Mouse (Mus musculus) hindbrain, embryonic 11.5 days (tissue): ENCODE data around the gene Map2k2. TPM values are rescaled to one million over a fixed set of nuclear protein-coding genes. Genes with fewer than 3 reads are reported as not detected.
A peak's percentile ranks its signal among the peaks of the same experiment; 100 is the strongest.
"Not testable (repeated sequence)": the region's sequence is repeated elsewhere in the genome, so short reads cannot be mapped to it uniquely, and the experiment has no call there.

Experiments
- ATAC-seq: fragments of 200-750 bp; cut with Nextera tagmentation; 2 replicates; pipeline ENCODE4 v1.8.0; 2017; ENCODE audit warnings: mild to moderate bottlenecking, moderate TSS enrichment, moderate library complexity; ENCODE audit not compliant: low FRiP score
- DNase-seq: peaks from one replicate; pipeline ENCODE4 v3.0.0-alpha.2; 2015; ENCODE audit warnings: low spot score
- H3K27ac ChIP-seq: fragments of 300-500 bp; sonication (generic); 2 replicates; pipeline ENCODE4 v1.5.1; 2014; ENCODE audit warnings: mild to moderate bottlenecking, low read depth, low read length
- H3K27me3 ChIP-seq: fragments of 300-500 bp; sonication (generic); 2 replicates; pipeline ENCODE4 v1.6.1; 2014; ENCODE audit warnings: mild to moderate bottlenecking, low read length, moderate library complexity, mixed read lengths; ENCODE audit not compliant: control insufficient read depth, insufficient read depth
- H3K36me3 ChIP-seq: fragments of 300-500 bp; sonication (generic); 2 replicates; pipeline ENCODE4 v1.6.1; 2014; ENCODE audit warnings: mild to moderate bottlenecking, low read length, moderate library complexity, mixed read lengths; ENCODE audit not compliant: control insufficient read depth, insufficient read depth
- H3K4me1 ChIP-seq: fragments of 300-500 bp; sonication (generic); replicated peaks from 2 replicates; pipeline ENCODE4 v1.6.1; 2014; ENCODE audit warnings: low read length, mixed read lengths; ENCODE audit not compliant: control insufficient read depth, insufficient read depth
- H3K4me2 ChIP-seq: fragments of 300-500 bp; sonication (generic); replicated peaks from 2 replicates; pipeline ENCODE4 v1.6.1; 2014; ENCODE audit warnings: mild to moderate bottlenecking, low read depth, low read length
- H3K4me3 ChIP-seq: fragments of 300-500 bp; sonication (generic); 2 replicates; pipeline ENCODE4 v1.5.1; 2014; ENCODE audit warnings: low read depth, low read length
- H3K9ac ChIP-seq: fragments of 300-500 bp; sonication (generic); 2 replicates; pipeline ENCODE4 v1.6.1; 2014; ENCODE audit warnings: low read depth, low read length
- H3K9me3 ChIP-seq: fragments of 300-500 bp; sonication (generic); 2 replicates; pipeline ENCODE4 v1.6.1; 2016; ENCODE audit warnings: low read length; ENCODE audit not compliant: control insufficient read depth
- WGBS: fragments of 180-500 bp; shearing (Covaris S2); extraction: QIAGEN DNeasy Blood & Tissue Kit; methylation state at CpG from one replicate; pipeline ENCODE4 v1.1.7; 2014; 5-methylcytosine and 5-hydroxymethylcytosine counted together
- polyA plus RNA-seq: library from polyadenylated mRNA; unstranded; fragments of >200 nt; fragmentation: Nextera tagmentation; extraction: Ambion mirVana; gene quantifications from 2 replicates; pipeline ENCODE4 v1.2.1, GENCODE M21; 2014

Map2k2 gene
- polyA plus RNA-seq, 1 experiment from 2014 or later: 201 TPM

DNA sequence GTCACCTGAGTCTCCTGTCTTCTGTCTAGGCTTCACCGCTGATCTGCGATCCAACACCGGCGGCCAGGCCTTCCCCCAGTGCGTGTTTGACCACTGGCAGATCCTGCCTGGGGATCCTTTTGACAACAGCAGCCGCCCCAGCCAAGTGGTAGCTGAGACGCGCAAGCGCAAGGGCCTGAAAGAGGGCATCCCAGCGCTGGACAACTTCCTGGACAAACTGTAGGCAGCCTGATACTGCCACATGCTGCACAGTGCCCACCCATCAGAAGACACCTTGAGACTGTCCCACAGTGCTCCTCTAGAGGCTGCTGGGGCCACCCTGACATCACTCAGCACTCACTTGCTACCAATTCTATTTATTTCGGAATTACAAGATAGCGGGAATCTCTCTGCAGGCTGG, 76.1 kb downstream of the Map2k2 start:
- DNase-seq, H3K9me3 ChIP-seq, ATAC-seq, H3K4me1 ChIP-seq, H3K4me2 ChIP-seq, H3K27ac ChIP-seq, H3K4me3 ChIP-seq, H3K9ac ChIP-seq, H3K27me3 ChIP-seq: not testable (repeated sequence)
- H3K36me3 ChIP-seq: peaks cover 42% of the 10 kb centered on the region
- 78% methylated on average over 12 of the region's 12 CpGs for WGBS

DNA sequence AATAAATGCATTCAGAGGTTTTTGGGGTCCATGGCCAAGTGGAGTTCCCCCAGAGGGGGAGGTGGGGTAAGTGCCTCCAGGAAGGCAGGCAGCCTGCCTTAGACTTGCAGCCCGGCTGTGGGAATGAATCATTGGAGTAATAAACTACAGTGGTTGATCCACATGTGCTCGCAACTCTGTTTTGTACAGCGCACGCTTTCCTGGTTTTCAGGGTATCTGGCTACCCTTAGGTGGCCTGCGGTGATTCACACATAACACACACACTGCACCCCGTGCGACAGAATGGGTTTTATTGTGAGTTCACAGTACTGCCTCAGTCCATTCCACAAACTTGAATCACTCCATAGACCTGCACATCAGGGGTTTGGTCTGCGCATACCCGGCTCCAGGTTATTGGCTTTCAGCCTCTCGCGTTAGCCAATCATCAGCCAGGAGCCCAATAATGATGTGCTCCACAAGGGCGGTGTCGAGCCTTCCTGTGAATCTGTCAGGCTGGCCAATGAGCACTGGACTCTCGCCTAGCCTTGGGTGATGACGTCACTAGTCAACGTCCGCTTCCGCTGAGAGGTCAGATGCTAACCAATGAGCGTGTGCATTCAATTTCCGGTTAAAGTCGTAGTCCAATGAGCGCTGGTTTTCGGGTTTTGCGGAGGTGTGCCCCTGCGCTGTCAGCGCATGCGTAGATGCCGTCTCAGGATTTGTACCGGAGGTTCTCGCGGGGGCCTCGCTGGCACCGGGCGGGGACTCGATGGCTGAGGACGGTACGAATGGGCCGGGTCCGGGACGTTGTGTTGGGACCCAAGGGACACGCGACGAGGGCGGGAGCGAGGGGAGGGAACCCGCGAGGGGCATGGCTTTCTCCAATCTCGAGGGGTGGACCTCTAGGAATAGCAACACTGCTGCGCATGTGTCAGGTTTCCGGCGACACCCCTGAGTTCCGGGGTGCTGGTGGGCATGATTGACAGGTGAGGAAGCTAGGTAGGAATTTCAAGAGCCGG, 76.9 kb downstream of the Map2k2 start, which contains the start of gene Dapk3:
Gene Dapk3 (plus strand): TSS at position 670 of the 998 bp plus-strand sequence.
- Histone ChIP-seq H3K4me2 (peak within 1 kb of the TSS; percentile 57), H3K9me3 (no peaks in the 10 kb centered on the region), H3K36me3 (peaks cover 42% of the 10 kb centered on the region), H3K4me1 (peaks cover 4% of the 10 kb centered on the region), H3K4me3 (peak within 1 kb of the TSS; percentile 78), H3K27me3 (no peaks in the 10 kb centered on the region), H3K27ac (peak within 1 kb of the TSS; percentile 65), H3K9ac (peak within 1 kb of the TSS; percentile 73)
- 4% methylated on average over 53 of the region's 53 CpGs for WGBS
- DNase-seq (peak; percentile 98), ATAC-seq (peak; percentile 96)

Other genes with a start within 250 kb of the Map2k2 start
- 0.05 and 0.06 TPM in 2 replicates for gene Tmprss9, start 234.1 kb upstream of the Map2k2 start, polyA plus RNA-seq
- gene Timm13, start 204.9 kb upstream of the Map2k2 start, polyA plus RNA-seq: 328 and 353 TPM in 2 replicates
- gene Lmnb2, start 187.7 kb upstream of the Map2k2 start, polyA plus RNA-seq: 14.6 and 19.0 TPM in 2 replicates
- gene Gadd45b, start 175.8 kb upstream of the Map2k2 start, polyA plus RNA-seq: 13.8 and 14.6 TPM in 2 replicates
- gene Gng7, start 91.0 kb upstream of the Map2k2 start, polyA plus RNA-seq: 6.6 and 7.2 TPM in 2 replicates
- gene Diras1, start 80.3 kb upstream of the Map2k2 start, polyA plus RNA-seq: 3.4 and 5.8 TPM in 2 replicates
- gene Slc39a3, start 68.5 kb upstream of the Map2k2 start, polyA plus RNA-seq: 9.2 and 11.0 TPM in 2 replicates
- 200 and 210 TPM in 2 replicates for gene Sgta, start 45.7 kb upstream of the Map2k2 start, polyA plus RNA-seq
- gene Thop1, start 35.9 kb upstream of the Map2k2 start, polyA plus RNA-seq: 44.1 and 46.4 TPM in 2 replicates
- gene Creb3l3, start 7.0 kb upstream of the Map2k2 start, polyA plus RNA-seq: 0.23 and 0.49 TPM in 2 replicates
- gene Zbtb7a, start 29.3 kb downstream of the Map2k2 start, polyA plus RNA-seq: 6.6 and 7.9 TPM in 2 replicates
- gene Pias4, start 62.0 kb downstream of the Map2k2 start, polyA plus RNA-seq: 52.7 and 54.1 TPM in 2 replicates
- gene Eef2, start 70.7 kb downstream of the Map2k2 start, polyA plus RNA-seq: 380 and 413 TPM in 2 replicates
- 49.9 and 53.3 TPM in 2 replicates for gene Dapk3, start 77.1 kb downstream of the Map2k2 start, polyA plus RNA-seq
- not detected in 2 replicates for gene 4930442H23Rik, start 77.9 kb downstream of the Map2k2 start, polyA plus RNA-seq
- 0.08 TPM in 1 of 2 replicates, not detected in the other for gene Nmrk2, start 96.1 kb downstream of the Map2k2 start, polyA plus RNA-seq
- 22.8 and 23.8 TPM in 2 replicates for gene Atcay, start 124.9 kb downstream of the Map2k2 start, polyA plus RNA-seq
- gene Zfr2, start 127.2 kb downstream of the Map2k2 start, polyA plus RNA-seq: 3.4 and 4.3 TPM in 2 replicates
- gene Matk, start 147.0 kb downstream of the Map2k2 start, polyA plus RNA-seq: 3.1 and 3.3 TPM in 2 replicates
- 179 and 182 TPM in 2 replicates for gene Mrpl54, start 161.0 kb downstream of the Map2k2 start, polyA plus RNA-seq
- 32.1 and 33.5 TPM in 2 replicates for gene Apba3, start 161.0 kb downstream of the Map2k2 start, polyA plus RNA-seq
- 3.8 and 3.9 TPM in 2 replicates for gene Tjp3, start 185.7 kb downstream of the Map2k2 start, polyA plus RNA-seq
- 46.3 and 47.0 TPM in 2 replicates for gene Pip5k1c, start 187.0 kb downstream of the Map2k2 start, polyA plus RNA-seq
- gene Cactin, start 215.2 kb downstream of the Map2k2 start, polyA plus RNA-seq: 26.0 and 28.9 TPM in 2 replicates
- 2.3 TPM in 2 replicates for gene Tbxa2r, start 222.8 kb downstream of the Map2k2 start, polyA plus RNA-seq
- not detected in 2 replicates for gene Gipc3, start 237.4 kb downstream of the Map2k2 start, polyA plus RNA-seq
- gene Hmg20b, start 244.6 kb downstream of the Map2k2 start, polyA plus RNA-seq: 90.2 and 100 TPM in 2 replicates